Mouse (Mus musculus): ENCODE measurements around the gene Gpatch11. TPM values are rescaled to one million over a fixed set of nuclear protein-coding genes. Genes with fewer than 3 reads are reported as not detected.

Gpatch11 gene
- total RNA-seq, 2 experiments from 2014 or later = 24.8 to 26.2 TPM

DNA sequence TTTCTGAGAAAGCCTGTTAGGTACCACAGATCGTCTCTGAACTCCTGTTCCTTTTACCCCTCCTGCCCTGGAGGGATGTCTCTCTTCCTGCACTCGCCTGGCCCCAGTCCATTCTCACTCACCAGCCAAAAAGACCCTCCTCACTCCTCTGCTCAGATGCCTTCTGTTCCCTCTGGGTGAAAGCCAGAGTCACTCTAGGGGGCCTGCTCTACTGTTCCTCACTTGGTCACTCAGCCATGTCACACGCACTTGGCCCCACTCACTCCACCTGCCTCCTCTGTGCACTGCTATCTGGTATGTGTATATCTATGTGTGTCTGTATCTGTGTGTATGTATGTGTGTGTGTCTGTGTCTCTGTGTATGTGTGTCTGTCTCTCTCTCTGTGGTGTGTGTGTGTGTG lies 53.8 kb downstream of the Gpatch11 start:
- DNase-seq (ENCODE audit: low spot score in 2 of 2) = no peak

DNA sequence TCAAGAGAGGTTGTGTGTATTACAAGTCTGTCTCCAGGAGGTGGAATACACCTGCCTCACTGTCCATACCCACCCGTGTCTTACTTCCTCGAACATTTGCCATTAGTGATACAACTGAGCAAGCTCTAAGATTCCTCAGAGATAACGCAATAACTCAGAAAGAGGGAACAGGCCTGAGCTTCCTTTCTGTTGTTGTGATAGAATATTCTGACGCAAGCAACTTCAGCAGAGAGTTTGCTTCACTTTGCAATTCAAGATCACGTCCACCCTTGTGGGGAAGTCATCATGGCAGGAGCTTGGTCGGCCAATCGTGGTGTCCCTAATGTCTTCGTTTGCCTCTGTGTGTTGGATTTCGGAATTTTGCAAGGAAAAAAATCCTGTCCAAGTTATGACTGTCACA lies 55.7 kb downstream of the Gpatch11 start:
- no peak for DNase-seq (ENCODE audit: low spot score in 2 of 2)

DNA sequence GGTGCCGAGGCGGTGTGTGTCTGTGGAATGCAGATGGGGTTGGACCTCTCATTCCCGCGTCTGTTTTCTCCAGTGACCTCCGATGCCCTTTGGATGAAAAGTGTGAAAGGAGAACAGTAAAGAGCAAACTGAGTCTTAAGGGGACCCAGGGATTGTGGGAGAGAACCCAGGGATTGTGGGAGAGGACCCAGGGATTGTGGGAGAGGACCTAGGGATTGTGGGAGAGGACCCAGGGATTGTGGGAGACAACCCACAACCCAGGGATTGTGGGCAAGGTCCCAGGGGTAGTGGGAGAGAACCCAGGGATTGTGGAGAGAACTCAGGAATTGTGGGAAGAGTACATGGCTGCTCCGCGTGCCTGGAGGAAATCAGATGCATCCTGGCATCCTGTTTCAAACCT lies 59.6 kb downstream of the Gpatch11 start:
- no peak for DNase-seq (ENCODE audit: low spot score in 2 of 2)

DNA sequence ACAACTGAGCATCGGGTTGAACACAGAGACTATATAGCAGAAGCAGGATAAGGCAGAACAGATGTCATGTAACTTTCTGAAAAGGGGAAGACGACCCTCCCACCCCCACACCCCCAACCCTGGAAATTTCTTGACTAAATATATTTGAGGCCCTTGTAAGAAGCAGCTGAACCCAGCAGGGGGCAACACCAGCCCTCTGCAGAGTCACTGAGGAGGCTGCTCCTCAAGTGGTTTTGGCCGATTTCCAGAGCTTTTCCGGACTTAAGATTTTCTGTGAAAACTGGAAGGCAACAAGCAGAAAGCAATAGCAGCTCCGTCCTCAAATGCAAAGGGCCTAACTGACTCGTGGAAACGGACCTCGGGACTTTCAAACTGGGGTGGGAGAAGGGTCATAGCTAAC lies 60.0 kb downstream of the Gpatch11 start:
- no peak for DNase-seq (ENCODE audit: low spot score in 2 of 2)

Other genes starting within 250 kb of the Gpatch11 start
- gene Strn, start 98.4 kb upstream of the Gpatch11 start, total RNA-seq (2021) = 10 to 100 TPM; 32.3 to 33.2 TPM
- 10 to 100 TPM; 21.4 to 25.3 TPM for gene Heatr5b, start 203 bp upstream of the Gpatch11 start, total RNA-seq (2021)
- gene Eif2ak2, start 47.0 kb downstream of the Gpatch11 start, total RNA-seq (2021) = 10 to 100 TPM; 40.2 to 43.8 TPM
- under 1 TPM in 1 of 2 experiments, not detected in 1; 0.39 TPM for gene Sult6b1, start 71.4 kb downstream of the Gpatch11 start, total RNA-seq (2021)
- 10 to 100 TPM; 44.9 to 45.2 TPM for gene Cebpzos, start 80.9 kb downstream of the Gpatch11 start, total RNA-seq (2021)
- 10 to 100 TPM; 41.7 to 52.6 TPM for gene Cebpz, start 101.5 kb downstream of the Gpatch11 start, total RNA-seq (2021)
- 10 to 100 TPM; 39.4 to 46.8 TPM for gene Ndufaf7, start 101.6 kb downstream of the Gpatch11 start, total RNA-seq (2021)
- 10 to 100 TPM; 48.7 to 49.5 TPM for gene Prkd3, start 185.2 kb downstream of the Gpatch11 start, total RNA-seq (2021)
- 10 to 100 TPM; 10.5 to 20.1 TPM for gene Qpct, start 216.3 kb downstream of the Gpatch11 start, total RNA-seq (2021)